Mouse (Mus musculus): Measurements from ENCODE around the gene Stfa3. TPM values are rescaled to one million over a fixed set of nuclear protein-coding genes. Genes with fewer than 3 reads are reported as not detected.

The Stfa3 gene
- not detected in 2 replicates for polyA plus RNA-seq (2014; fragmentation: Nextera tagmentation; extraction: Ambion mirVana)

GRCm38 (mm10) chr16:36455342-36455802 lies at the start of gene Stfa3:
Stfa3 (minus strand) TSS chr16:36455392.
- no peaks in the 10 kb centered on the region for H3K36me3 ChIP-seq (ENCODE audit: control insufficient read depth, insufficient read depth, low read length)
- H3K27ac ChIP-seq (replicated peaks; ENCODE audit: low read depth, low read length), result no peak within 1 kb of the TSS
- 79% methylated on average over 4 of the region's 4 CpGs for WGBS
- H3K4me2 ChIP-seq (ENCODE audit: low read depth, severe bottlenecking), result no peak within 1 kb of the TSS
- DNase-seq (ENCODE audit: low spot score), result peak; percentile 16
- ATAC-seq (ENCODE audit: insufficient number of reproducible peaks, low FRiP score, low TSS enrichment, low read depth), result no peak
- H3K4me3 ChIP-seq (ENCODE audit: low read depth, low read length), result no peak within 1 kb of the TSS
- H3K27me3 ChIP-seq (ENCODE audit: control insufficient read depth, insufficient read depth, low read length), result no peaks in the 10 kb centered on the region
- H3K4me1 ChIP-seq (ENCODE audit: control insufficient read depth, insufficient read depth, low read length), result no peaks in the 10 kb centered on the region
- H3K9ac ChIP-seq (ENCODE audit: low read length), result no peak within 1 kb of the TSS
- H3K9me3 ChIP-seq (ENCODE audit: control insufficient read depth, low read length), result no peaks in the 10 kb centered on the region

GRCm38 (mm10) chr16:36502286-36502685 lies 47.1 kb upstream of the Stfa3 start:
- no peak for ATAC-seq (ENCODE audit: insufficient number of reproducible peaks, low FRiP score, low TSS enrichment, low read depth)
- no peaks in the 10 kb centered on the region for H3K4me1 ChIP-seq (ENCODE audit: control insufficient read depth, insufficient read depth, low read length)
- H3K36me3 ChIP-seq (ENCODE audit: control insufficient read depth, insufficient read depth, low read length), result no peaks in the 10 kb centered on the region
- H3K9ac ChIP-seq (ENCODE audit: low read length), result no peak overlapping the region
- 67% methylated on average over 2 of the region's 2 CpGs for WGBS
- no peak overlapping the region for H3K4me3 ChIP-seq (ENCODE audit: low read depth, low read length)
- no peaks in the 10 kb centered on the region for H3K9me3 ChIP-seq (ENCODE audit: control insufficient read depth, low read length)
- no peak for DNase-seq (ENCODE audit: low spot score)
- H3K27me3 ChIP-seq (ENCODE audit: control insufficient read depth, insufficient read depth, low read length), result no peaks in the 10 kb centered on the region
- H3K4me2 ChIP-seq (ENCODE audit: low read depth, severe bottlenecking), result no peak overlapping the region
- H3K27ac ChIP-seq (replicated peaks; ENCODE audit: low read depth, low read length), result no peak overlapping the region

- WGBS, result 91% methylated on average over 1 of the region's 1 CpGs
- Histone ChIP-seq H3K36me3 (ENCODE audit: control insufficient read depth, insufficient read depth, low read length) (no peaks in the 10 kb centered on the region), H3K4me3 (ENCODE audit: low read depth, low read length) (no peak overlapping the region), H3K4me1 (ENCODE audit: control insufficient read depth, insufficient read depth, low read length) (no peaks in the 10 kb centered on the region), H3K27ac (replicated peaks; ENCODE audit: low read depth, low read length) (no peak overlapping the region), H3K9ac (ENCODE audit: low read length) (no peak overlapping the region), H3K4me2 (ENCODE audit: low read depth, severe bottlenecking) (no peak overlapping the region), H3K27me3 (ENCODE audit: control insufficient read depth, insufficient read depth, low read length) (no peaks in the 10 kb centered on the region), H3K9me3 (ENCODE audit: control insufficient read depth, low read length) (no peaks in the 10 kb centered on the region)
- DNase-seq (ENCODE audit: low spot score) (no peak), ATAC-seq (ENCODE audit: insufficient number of reproducible peaks, low FRiP score, low TSS enrichment, low read depth) (no peak)
Measured at GRCm38 (mm10) chr16:36492420-36492819, 37.2 kb upstream of the Stfa3 start.

GRCm38 (mm10) chr16:36476866-36477265 lies 21.7 kb upstream of the Stfa3 start:
- no peak overlapping the region for H3K27ac ChIP-seq (replicated peaks; ENCODE audit: low read depth, low read length)
- DNase-seq (ENCODE audit: low spot score), result no peak
- H3K4me2 ChIP-seq (ENCODE audit: low read depth, severe bottlenecking), result no peak overlapping the region

GRCm38 (mm10) chr16:36475530-36475929 lies 20.3 kb upstream of the Stfa3 start:
- no peaks in the 10 kb centered on the region for H3K27me3 ChIP-seq (ENCODE audit: control insufficient read depth, insufficient read depth, low read length)
- no peak overlapping the region for H3K27ac ChIP-seq (replicated peaks; ENCODE audit: low read depth, low read length)
- 94% methylated on average over 3 of the region's 3 CpGs for WGBS
- no peak overlapping the region for H3K4me2 ChIP-seq (ENCODE audit: low read depth, severe bottlenecking)
- no peaks in the 10 kb centered on the region for H3K4me1 ChIP-seq (ENCODE audit: control insufficient read depth, insufficient read depth, low read length)
- DNase-seq (ENCODE audit: low spot score) (no peak), ATAC-seq (ENCODE audit: insufficient number of reproducible peaks, low FRiP score, low TSS enrichment, low read depth) (no peak)
- H3K4me3 ChIP-seq (ENCODE audit: low read depth, low read length), result no peak overlapping the region
- no peaks in the 10 kb centered on the region for H3K36me3 ChIP-seq (ENCODE audit: control insufficient read depth, insufficient read depth, low read length)
- H3K9ac ChIP-seq (ENCODE audit: low read length), result no peak overlapping the region
- no peaks in the 10 kb centered on the region for H3K9me3 ChIP-seq (ENCODE audit: control insufficient read depth, low read length)

More at GRCm38 (mm10) chr16:36476866-36477265, 21.7 kb upstream of the Stfa3 start:
- Histone ChIP-seq H3K9ac (ENCODE audit: low read length) (no peak overlapping the region), H3K36me3 (ENCODE audit: control insufficient read depth, insufficient read depth, low read length) (no peaks in the 10 kb centered on the region), H3K4me1 (ENCODE audit: control insufficient read depth, insufficient read depth, low read length) (no peaks in the 10 kb centered on the region), H3K4me3 (ENCODE audit: low read depth, low read length) (no peak overlapping the region), H3K9me3 (ENCODE audit: control insufficient read depth, low read length) (no peaks in the 10 kb centered on the region), H3K27me3 (ENCODE audit: control insufficient read depth, insufficient read depth, low read length) (no peaks in the 10 kb centered on the region)
- WGBS, result 80% methylated on average over 9 of the region's 9 CpGs
- ATAC-seq (ENCODE audit: insufficient number of reproducible peaks, low FRiP score, low TSS enrichment, low read depth), result no peak

GRCm38 (mm10) chr16:36474849-36475248 lies 19.7 kb upstream of the Stfa3 start:
- Histone ChIP-seq H3K36me3 (ENCODE audit: control insufficient read depth, insufficient read depth, low read length) (no peaks in the 10 kb centered on the region), H3K4me3 (ENCODE audit: low read depth, low read length) (no peak overlapping the region), H3K27me3 (ENCODE audit: control insufficient read depth, insufficient read depth, low read length) (no peaks in the 10 kb centered on the region), H3K9me3 (ENCODE audit: control insufficient read depth, low read length) (no peaks in the 10 kb centered on the region), H3K27ac (replicated peaks; ENCODE audit: low read depth, low read length) (no peak overlapping the region), H3K9ac (ENCODE audit: low read length) (no peak overlapping the region), H3K4me2 (ENCODE audit: low read depth, severe bottlenecking) (no peak overlapping the region), H3K4me1 (ENCODE audit: control insufficient read depth, insufficient read depth, low read length) (no peaks in the 10 kb centered on the region)
- DNase-seq (ENCODE audit: low spot score) (no peak), ATAC-seq (ENCODE audit: insufficient number of reproducible peaks, low FRiP score, low TSS enrichment, low read depth) (no peak)
- WGBS, result 88% methylated on average over 2 of the region's 2 CpGs

- no peak for ATAC-seq (ENCODE audit: insufficient number of reproducible peaks, low FRiP score, low TSS enrichment, low read depth)
- WGBS, result 50% methylated on average over 17 of the region's 17 CpGs
- H3K9ac ChIP-seq (ENCODE audit: low read length), result no peak overlapping the region
Measured at GRCm38 (mm10) chr16:36473217-36474216, 18.3 kb upstream of the Stfa3 start.

GRCm38 (mm10) chr16:36471066-36471633 lies 16.0 kb upstream of the Stfa3 start:
- Histone ChIP-seq H3K4me3 (ENCODE audit: low read depth, low read length) (no peak overlapping the region), H3K4me2 (ENCODE audit: low read depth, severe bottlenecking) (no peak overlapping the region)
- 67% methylated on average over 13 of the region's 13 CpGs for WGBS

More at GRCm38 (mm10) chr16:36473217-36474216, 18.3 kb upstream of the Stfa3 start:
- no peak overlapping the region for H3K4me3 ChIP-seq (ENCODE audit: low read depth, low read length)
- no peaks in the 10 kb centered on the region for H3K9me3 ChIP-seq (ENCODE audit: control insufficient read depth, low read length)
- peak; percentile 52 for DNase-seq (ENCODE audit: low spot score)
- no peak overlapping the region for H3K27ac ChIP-seq (replicated peaks; ENCODE audit: low read depth, low read length)
- H3K27me3 ChIP-seq (ENCODE audit: control insufficient read depth, insufficient read depth, low read length), result no peaks in the 10 kb centered on the region
- H3K4me1 ChIP-seq (ENCODE audit: control insufficient read depth, insufficient read depth, low read length), result no peaks in the 10 kb centered on the region
- H3K36me3 ChIP-seq (ENCODE audit: control insufficient read depth, insufficient read depth, low read length), result no peaks in the 10 kb centered on the region
- H3K4me2 ChIP-seq (ENCODE audit: low read depth, severe bottlenecking), result no peak overlapping the region

More at GRCm38 (mm10) chr16:36471066-36471633, 16.0 kb upstream of the Stfa3 start:
- no peak for ATAC-seq (ENCODE audit: insufficient number of reproducible peaks, low FRiP score, low TSS enrichment, low read depth)
- DNase-seq (ENCODE audit: low spot score), result no peak
- Histone ChIP-seq H3K27me3 (ENCODE audit: control insufficient read depth, insufficient read depth, low read length) (no peaks in the 10 kb centered on the region), H3K36me3 (ENCODE audit: control insufficient read depth, insufficient read depth, low read length) (no peaks in the 10 kb centered on the region), H3K4me1 (ENCODE audit: control insufficient read depth, insufficient read depth, low read length) (no peaks in the 10 kb centered on the region), H3K27ac (replicated peaks; ENCODE audit: low read depth, low read length) (no peak overlapping the region), H3K9ac (ENCODE audit: low read length) (no peak overlapping the region), H3K9me3 (ENCODE audit: control insufficient read depth, low read length) (no peaks in the 10 kb centered on the region)

Measured in limb, embryonic 11.5 days (tissue).